Mouse (Mus musculus) brown adipose tissue, adult 24 weeks (tissue): ENCODE measurements around the gene Tec. TPM values are rescaled to one million over a fixed set of nuclear protein-coding genes. Genes with fewer than 3 reads are reported as not detected.
"Not testable (repeated sequence)": the region's sequence is repeated elsewhere in the genome, so short reads cannot be mapped to it uniquely, and the experiment has no call there.

ENCODE experiments used
- H3K27ac ChIP-seq: fragments of 200-500 bp; replicated peaks from 2 replicates; pipeline ENCODE4 v1.5.1; 2012; ENCODE audit warnings: low read depth, mild to moderate bottlenecking, low read length
- H3K4me1 ChIP-seq: fragments of 200-500 bp; 2 replicates; pipeline ENCODE4 v1.6.1; 2012; ENCODE audit warnings: low read length, mixed read lengths; ENCODE audit not compliant: control insufficient read depth, insufficient read depth, insufficient read length
- H3K4me3 ChIP-seq: fragments of 200-500 bp; 2 replicates; pipeline ENCODE4 v1.5.1; 2012; ENCODE audit warnings: low read depth, mild to moderate bottlenecking, low read length, moderate library complexity; ENCODE audit not compliant: insufficient read depth
- polyA plus RNA-seq: library from polyadenylated mRNA; stranded (reverse); fragments of >200 nt; gene quantifications from 2 replicates; pipeline ENCODE4 v1.2.4, GENCODE M21; 2012; ENCODE audit not compliant: missing spikeins, insufficient read depth, insufficient read length

Tec gene
- polyA plus RNA-seq, 1 experiment = 1.4 TPM

GRCm38 (mm10) chr5:72827435-72827834 lies 40.8 kb downstream of the Tec start:
- Histone ChIP-seq H3K4me1 (0 out of 2 replicates have a peak, but pooled peaks cover 6% of the 10 kb centered on the region), H3K27ac (no peak overlapping the region), H3K4me3 (no peak overlapping the region)

- Histone ChIP-seq H3K4me3 (no peak overlapping the region), H3K4me1 (0 out of 2 replicates have a peak, but pooled peaks cover 6% of the 10 kb centered on the region), H3K27ac (no peak overlapping the region)
Measured at GRCm38 (mm10) chr5:72826445-72826844, 41.8 kb downstream of the Tec start.

GRCm38 (mm10) chr5:72820651-72821050 lies 47.6 kb downstream of the Tec start:
- peaks cover 2% of the 10 kb centered on the region; the same call in 1 of the 2 replicates for H3K4me1 ChIP-seq
- no peak overlapping the region for H3K4me3 ChIP-seq
- no peak overlapping the region for H3K27ac ChIP-seq

GRCm38 (mm10) chr5:72820036-72820640 lies 48.1 kb downstream of the Tec start:
- Histone ChIP-seq H3K4me3 (no peak overlapping the region), H3K4me1 (peaks cover 2% of the 10 kb centered on the region; the same call in 1 of the 2 replicates), H3K27ac (0 out of 2 replicates have a peak overlapping the region, but pooled peaks have one; percentile 14)

DNA sequence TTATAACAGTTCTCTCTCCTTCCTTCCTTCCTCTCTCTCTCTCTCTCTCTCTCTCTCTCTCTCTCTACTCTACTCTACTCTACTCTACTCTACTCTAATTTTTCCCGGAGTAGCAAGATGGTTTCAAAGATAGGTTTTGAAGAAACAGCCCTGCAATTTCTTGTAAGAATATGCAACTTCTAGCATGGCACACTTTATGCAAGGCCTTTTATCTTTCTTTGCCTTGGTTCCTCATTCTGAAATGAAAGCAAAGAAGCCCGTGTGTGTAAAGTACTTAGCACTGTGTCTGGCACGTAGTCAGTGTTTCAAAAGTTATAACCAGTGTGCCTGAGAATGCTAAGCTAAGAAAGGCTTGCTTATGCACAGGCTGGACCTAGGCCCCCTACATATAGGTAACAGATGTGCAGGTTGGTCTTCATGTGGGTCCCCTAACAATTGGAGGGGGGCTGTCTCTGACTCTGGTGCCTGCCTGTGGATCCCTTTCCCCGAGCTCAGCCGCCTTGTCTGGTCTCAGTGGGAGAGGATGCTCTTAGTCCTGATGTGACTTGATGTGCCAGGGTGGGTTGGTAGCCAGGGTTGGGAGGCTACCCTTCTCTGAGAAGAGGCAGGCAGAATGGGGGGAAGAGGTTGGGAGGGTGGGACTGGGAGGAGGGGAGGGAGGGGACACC lies 49.6 kb downstream of the Tec start:
- Histone ChIP-seq H3K4me1 (peaks cover 2% of the 10 kb centered on the region; the same call in 1 of the 2 replicates), H3K4me3 (no peak overlapping the region), H3K27ac (no peak overlapping the region)

- H3K4me3 ChIP-seq = no peak overlapping the region; the same call in 1 of the 2 replicates
- H3K27ac ChIP-seq = 0 out of 2 replicates have a peak overlapping the region, but pooled peaks have one; percentile 51
- peaks cover 2% of the 10 kb centered on the region; the same call in 1 of the 2 replicates for H3K4me1 ChIP-seq
Measured at GRCm38 (mm10) chr5:72817523-72818091, 50.7 kb downstream of the Tec start.

DNA sequence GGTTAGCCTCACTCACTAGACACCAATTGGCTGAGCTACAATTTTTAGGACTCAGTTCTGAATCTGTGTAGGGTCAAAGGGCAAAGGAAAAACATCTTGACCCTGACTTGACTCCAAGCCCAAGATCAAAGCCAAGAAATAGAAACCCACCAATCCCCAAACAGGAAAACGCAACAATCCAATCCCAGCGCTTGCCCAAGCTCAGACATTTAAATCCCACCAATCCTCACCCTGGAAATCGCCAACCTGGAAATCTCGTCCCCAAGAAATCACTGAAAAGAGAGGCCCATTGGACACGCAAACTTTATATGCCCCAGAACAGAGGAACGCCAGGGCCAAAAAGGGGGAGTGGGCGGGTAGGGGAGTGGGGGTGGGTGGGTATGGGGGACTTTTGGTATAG lies 51.3 kb downstream of the Tec start:
- H3K27ac ChIP-seq = peak overlapping the region; percentile 34
- H3K4me1 ChIP-seq, H3K4me3 ChIP-seq: not testable (repeated sequence)

DNA sequence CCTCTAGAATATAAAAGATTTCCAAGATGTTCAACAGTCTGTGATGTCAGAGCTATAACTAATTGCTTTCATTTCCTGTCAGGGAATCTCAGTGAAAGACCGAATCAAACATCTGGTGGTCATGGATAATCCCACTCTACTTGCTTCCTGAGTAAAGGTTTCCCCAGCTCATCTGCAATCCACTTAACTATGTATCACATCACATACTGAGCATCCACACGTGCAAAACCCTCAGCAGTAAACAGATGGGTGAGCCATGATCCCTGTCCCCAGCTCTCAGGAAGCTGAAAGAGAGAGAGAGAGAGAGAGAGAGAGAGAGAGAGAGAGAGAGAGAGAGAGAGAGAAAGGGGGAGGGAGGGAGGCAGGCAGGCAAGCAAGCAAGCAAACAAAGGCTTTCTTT lies 51.8 kb downstream of the Tec start:
- no peak overlapping the region for H3K4me3 ChIP-seq
- peak overlapping the region; percentile 34 for H3K27ac ChIP-seq
- H3K4me1 ChIP-seq = peaks cover 2% of the 10 kb centered on the region; the same call in 1 of the 2 replicates

- no peak overlapping the region for H3K4me3 ChIP-seq
- peaks cover 2% of the 10 kb centered on the region; the same call in 1 of the 2 replicates for H3K4me1 ChIP-seq
- H3K27ac ChIP-seq = no peak overlapping the region; the same call in 1 of the 2 replicates
Measured at GRCm38 (mm10) chr5:72816046-72816445, 52.2 kb downstream of the Tec start.

GRCm38 (mm10) chr5:72815361-72815760 lies 52.9 kb downstream of the Tec start:
- no peak overlapping the region for H3K27ac ChIP-seq
- no peak overlapping the region for H3K4me3 ChIP-seq
- H3K4me1 ChIP-seq = peaks cover 2% of the 10 kb centered on the region; the same call in 1 of the 2 replicates

- no peak overlapping the region for H3K4me3 ChIP-seq
- H3K4me1 ChIP-seq = peaks cover 2% of the 10 kb centered on the region; the same call in 1 of the 2 replicates
- H3K27ac ChIP-seq = no peak overlapping the region
Measured at GRCm38 (mm10) chr5:72814072-72814471, 54.2 kb downstream of the Tec start.

DNA sequence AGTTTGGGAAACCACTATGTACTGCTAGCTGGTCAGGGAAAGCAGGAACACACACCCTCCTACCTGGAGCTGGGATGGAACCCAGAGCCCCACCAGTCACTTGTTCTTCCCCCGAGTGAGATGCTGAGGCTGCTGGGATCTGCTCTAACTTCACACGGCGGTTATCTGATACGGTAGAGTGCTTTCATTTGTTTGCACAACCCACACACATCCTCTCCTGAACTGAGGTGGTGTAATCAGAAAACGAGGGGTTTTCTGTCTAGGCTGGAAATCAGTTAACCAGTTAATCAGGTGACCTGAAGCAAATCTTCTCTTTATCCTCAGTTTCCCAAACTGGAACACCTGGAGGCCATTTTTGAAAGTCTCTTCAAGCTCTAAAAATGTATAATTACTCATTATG lies 55.4 kb downstream of the Tec start:
- no peak overlapping the region for H3K4me3 ChIP-seq
- peak overlapping the region; percentile 58 for H3K27ac ChIP-seq
- peaks cover 2% of the 10 kb centered on the region; the same call in 1 of the 2 replicates for H3K4me1 ChIP-seq

- H3K4me3 ChIP-seq = no peak overlapping the region
- H3K27ac ChIP-seq = no peak overlapping the region
- H3K4me1 ChIP-seq = peaks cover 2% of the 10 kb centered on the region; the same call in 1 of the 2 replicates
Measured at GRCm38 (mm10) chr5:72812328-72812727, 56.0 kb downstream of the Tec start.

- Histone ChIP-seq H3K27ac (no peak overlapping the region), H3K4me1 (no peaks in the 10 kb centered on the region), H3K4me3 (no peak overlapping the region)
Measured at GRCm38 (mm10) chr5:72811397-72811796, 56.9 kb downstream of the Tec start.

- Histone ChIP-seq H3K4me3 (no peak overlapping the region), H3K27ac (no peak overlapping the region), H3K4me1 (no peaks in the 10 kb centered on the region)
Measured at GRCm38 (mm10) chr5:72810990-72811389, 57.3 kb downstream of the Tec start.
